Mouse (Mus musculus): ENCODE measurements around the gene Ercc1.

Gene Ercc1

DNA sequence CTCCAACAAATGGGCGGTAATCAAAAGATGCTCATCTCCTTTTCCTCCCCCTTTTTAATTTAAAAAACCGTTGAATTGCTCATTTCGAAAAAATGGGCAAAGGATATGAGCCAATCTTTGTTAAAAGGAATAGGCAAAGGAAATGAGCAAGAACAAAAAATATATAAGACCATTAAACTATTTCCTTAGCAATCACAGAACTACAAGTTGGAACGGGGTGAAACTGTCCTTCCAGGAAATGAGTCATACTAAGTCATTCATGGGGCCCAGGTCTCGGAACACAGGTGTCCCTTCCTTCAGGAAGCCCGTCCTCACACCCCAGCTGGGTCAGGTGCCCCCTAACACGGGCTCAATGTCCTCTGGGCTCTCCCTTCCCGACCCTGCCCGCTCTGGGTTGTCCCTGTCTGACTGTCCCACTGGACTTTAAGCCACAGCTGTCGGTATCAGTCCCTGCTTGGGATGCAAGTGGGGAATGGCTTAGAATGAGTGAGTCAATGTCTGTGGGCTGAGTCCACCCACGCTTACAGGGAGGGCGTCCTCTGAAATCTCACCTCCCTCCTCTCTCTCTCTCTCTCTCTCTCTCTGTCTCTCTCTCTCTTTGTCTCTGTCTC lies at the start of gene Ercc1:
Gene Ercc1 (plus strand): TSS at position 542 of the 611 bp plus-strand sequence.
- peak; percentile 39 to 41 for DNase-seq

DNA sequence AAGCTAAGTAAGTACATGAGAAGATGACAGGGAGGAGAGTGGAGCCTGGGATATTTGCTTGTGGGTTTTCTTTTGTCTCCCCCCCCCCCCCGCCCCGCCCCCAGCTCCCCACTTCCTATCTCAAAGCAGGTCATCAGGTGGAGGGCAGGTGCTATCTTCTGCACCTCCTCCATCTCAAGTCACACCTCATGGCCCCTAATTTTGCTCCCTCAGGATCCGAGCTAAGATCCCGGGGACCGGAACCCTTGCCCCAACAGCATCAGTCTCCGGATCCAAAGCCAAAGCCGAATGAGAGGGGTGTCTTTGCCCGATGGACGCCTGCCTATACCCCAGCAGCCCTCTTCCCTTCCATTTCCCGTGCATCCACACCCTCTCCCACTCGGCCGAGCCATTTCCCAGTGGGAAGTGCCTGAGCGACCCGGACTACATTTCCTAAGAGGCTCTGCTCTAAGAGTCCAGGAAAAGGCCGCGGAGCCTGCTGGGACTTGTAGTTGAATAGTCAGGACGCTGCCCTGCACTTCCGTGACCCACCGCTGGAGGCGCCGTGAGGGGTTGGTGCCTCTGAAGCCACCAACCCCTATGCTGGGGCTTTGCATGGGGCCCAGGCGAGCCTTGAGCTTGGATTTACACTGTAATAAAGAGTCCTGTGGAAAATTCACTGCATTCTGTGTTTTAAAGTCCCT lies 48.9 kb upstream of the Ercc1 start:
- peak; percentile 99 to 100 for DNase-seq

DNA sequence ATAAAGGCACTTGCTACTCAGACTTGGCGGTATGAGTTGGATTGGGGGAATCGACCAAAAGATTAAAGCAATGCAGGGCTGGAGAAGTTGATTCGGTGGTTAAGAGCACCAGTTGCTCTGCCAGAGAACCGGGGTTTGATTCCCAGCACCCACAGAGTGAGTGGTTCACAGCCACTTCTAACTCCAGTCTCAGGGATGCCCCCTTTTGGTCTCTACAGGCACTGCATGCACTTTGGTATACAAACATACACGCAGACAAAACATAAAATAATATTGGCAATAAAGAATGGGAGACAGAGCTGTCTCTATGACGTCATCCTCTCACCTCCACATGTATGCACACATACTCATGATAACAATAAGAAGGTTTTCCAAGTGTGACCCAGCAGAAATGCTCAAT lies 47.5 kb upstream of the Ercc1 start:
- DNase-seq, result peak in 1 of 2 experiments; percentile 55

DNA sequence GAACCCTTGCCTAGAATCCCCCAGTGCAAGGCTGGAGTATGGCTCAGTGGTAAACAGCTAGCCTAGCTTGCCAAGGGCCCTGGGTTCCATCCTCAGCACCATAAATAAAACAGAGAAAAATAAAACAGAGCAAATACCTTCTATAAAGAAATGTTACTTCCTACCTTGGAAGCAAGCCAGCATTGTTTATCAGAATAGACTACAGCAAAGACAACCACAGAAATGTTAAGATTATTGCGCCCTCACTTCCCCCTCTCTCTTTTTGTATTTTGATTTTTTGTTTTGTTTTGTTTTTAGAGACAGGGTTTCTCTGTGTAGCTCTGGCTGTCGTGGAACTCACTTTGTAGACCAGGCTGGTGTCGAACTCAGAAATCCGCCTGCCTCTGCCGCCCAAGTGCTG lies 46.8 kb upstream of the Ercc1 start:
- no peak for DNase-seq

DNA sequence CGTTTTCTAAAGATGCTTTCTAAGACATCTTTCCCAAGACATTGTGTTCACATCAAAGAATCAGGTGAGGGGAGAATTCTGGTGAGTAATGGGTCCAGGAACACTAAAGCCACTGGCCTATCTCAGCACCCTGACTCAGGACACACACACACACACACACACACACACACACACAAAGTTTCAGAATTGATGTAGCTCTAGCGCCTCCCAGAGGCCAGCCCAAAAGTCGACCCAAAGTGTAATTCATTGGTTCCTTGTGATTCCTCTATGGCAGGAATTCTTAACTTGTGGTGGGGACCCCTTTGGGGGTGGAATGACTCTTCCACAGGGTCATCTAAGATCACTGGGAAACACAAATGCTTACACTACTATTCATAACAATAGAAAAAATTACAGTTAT lies 45.4 kb upstream of the Ercc1 start:
- peak; percentile 68 to 83 for DNase-seq

DNA sequence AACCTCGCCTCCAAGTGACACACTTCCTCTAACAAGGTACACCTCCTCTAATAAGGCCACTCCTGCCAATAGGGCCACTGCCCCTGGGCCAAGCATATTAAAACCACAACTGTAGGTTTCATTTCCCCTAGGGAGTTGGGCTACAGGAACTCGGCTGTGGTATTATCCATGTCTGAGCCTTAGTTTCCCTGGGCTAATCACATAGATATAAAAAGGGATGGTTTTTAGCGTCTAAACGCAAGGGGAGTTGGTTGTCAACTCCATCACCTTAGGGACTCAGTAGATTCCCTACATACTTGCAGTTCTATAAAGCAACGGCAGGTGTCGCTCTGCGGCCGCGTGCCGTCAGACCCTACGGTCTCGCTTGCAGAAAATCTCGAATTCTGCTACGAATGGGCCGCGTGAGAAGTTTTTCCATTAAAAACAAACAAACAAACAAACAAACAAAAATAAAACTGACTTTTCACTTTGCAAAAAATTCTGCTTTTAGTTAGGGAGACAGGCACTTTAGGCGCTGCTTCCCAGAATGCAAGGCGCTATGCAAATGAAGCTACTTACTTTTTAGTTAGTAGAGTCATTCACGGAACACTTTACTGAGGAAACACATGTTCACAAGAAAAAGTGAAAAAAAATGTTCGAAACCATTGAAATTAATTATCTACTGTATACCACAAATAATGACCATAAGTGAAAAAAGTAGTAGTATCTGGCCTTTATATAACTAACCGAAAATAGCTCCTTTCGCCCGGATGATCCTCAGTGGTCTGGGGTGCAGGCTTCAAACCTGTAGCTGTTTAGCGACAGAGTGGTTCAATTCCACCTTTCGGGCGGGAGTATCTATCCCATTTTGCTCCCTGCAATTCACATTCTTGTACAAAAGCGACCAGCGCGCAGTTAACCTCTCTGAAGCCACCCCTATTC lies 43.8 kb upstream of the Ercc1 start:
- peak; percentile 94 to 95 for DNase-seq

DNA sequence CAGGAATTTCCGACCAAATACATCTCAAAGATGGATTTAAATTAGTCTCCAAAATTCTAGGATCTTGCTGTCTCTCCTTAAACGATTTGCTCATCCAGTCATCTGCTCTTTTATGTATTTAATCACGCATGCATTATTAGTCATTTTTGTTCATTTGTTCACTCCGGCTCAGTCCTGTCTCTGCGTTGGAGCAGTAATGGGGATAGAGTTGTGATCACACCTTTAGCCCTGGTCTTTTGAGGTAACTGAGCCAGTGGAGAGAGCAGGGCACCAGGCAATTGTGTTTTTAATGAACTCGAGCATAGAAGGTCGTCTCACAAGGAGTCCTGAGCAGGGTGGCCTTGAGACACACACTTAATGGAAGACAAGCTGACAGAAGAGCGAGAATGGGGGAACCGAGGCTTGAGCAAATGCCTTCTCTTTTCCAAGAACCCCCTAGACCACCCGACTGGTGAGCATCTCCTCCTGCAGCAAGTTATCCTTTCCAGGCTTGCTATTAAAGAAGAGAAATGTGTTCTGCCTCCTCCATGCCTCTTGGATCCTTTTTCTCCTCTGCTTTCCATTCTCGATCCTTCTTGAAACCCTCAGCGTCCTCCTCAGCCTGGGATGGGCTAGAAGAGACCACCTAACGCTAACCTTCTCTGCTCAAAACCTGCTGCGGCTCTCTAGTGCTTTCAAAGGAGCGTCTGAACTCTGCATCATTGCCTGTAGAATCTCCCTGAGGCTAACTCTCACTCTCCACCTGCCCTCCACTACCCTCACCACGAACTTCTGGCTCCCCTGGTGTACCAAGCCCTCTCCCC lies 42.9 kb upstream of the Ercc1 start:
- no peak for DNase-seq

DNA sequence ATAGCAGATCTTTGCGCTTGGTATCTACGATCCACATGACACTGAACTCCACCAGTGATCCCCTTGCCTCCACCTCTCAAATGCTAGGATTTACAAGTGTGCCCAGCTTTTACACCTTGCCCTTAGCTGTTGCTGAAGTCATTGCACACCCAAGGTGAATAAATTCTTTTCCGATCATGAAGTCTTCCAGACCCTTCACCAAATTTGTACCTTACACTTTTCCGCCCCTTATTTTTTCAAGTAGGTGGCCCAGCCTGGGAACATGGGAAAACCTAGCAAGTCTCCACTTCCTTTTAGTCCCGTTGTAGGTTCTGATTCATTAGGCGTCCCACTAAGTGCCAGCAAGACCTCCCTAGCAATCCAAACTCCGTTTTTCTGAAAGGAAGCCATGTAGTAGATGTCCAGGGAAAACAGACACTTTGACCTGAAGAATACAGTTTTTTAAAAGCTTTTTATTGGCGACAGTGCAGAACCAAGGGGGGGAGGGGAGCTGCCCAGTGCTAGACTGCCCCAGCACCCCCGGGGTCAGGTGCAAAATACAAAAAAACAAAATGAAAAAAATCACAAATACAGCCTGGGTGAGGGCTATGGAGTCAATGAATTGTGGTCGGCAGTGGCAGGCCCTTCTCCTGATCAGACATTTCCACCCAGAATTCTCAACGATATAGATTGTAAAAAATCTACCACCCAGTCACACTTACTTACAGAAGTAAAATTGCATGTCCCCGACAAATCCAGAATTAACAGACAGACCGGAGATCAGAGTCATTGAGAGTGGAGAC lies 42.1 kb upstream of the Ercc1 start:
- no peak for DNase-seq

DNA sequence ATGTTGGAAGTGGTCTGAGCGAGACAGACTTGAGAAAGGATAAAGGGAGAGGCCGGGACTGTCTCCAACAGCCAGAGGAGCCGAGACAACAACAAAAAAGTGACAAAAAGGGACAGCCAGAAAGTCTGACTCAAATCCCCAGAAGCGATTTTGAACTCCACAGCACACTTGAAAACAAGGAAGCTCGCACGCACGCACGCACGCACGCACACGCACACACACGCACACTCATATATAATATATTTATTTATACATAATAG lies 41.6 kb upstream of the Ercc1 start:
- no peak for DNase-seq

DNA sequence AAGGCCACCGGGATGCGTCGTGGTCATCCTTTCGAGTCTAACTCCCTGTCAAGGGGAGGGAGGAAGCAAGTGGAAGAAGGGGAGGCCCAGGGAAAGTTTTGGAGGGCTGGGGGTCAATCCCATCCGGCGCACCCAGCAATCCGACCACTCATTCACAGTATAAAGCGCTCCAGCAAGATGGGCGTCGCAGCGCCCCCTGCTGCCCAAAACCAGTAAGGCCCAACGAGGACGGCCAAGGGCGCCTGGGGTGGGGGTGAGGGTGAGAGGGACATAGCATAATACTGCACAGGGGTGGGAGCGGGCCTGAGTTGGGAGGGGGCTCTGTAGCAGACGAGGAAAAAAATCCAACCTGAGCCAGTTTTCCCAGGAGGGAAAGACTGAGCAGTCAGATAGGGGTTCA lies 40.8 kb upstream of the Ercc1 start:
- peak; percentile 85 to 92 for DNase-seq

DNA sequence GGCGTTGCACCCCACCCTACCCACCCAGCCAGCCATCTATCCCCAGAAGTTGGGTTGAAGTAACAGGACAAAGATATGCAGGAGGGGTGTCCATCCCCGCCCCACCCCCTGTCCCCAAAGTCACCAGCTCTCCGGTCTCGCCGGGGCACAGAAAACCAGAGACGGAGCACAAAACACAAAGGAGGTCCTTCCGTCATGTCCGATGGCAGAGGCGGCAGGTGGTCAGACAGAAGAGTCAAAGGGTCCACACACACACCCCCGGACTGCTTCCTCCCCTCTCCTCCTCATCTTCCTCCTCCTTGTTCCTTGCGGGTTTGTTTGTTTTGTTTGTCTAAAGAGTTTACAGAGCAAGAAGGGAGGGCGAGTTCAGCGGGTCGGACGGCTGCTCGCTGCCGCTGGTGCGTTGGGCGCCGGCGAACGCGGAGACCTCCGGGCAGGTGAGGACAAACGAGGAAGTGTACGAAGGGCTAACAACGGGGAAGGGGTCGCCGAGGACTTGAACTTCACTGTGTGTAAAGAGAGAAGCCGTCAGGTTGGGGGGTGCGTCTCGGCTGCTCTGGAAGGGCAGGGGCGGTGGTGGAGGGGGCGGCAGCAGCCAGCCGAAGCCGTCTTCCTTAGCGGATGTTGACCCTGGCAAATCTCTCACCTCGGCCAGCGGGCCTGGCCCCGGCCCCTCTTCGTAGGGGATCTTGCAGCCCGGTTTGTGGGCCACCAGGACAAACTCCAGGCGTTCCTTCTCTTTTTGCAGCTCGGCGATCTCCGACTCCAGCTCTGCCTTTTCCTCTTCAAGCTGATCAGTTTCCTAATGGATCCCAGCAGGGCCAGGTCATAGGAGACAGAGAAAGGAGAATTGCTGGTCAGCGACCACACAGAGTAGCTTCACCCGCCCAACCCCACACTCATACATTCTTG lies 39.8 kb upstream of the Ercc1 start:
- no peak for DNase-seq

DNA sequence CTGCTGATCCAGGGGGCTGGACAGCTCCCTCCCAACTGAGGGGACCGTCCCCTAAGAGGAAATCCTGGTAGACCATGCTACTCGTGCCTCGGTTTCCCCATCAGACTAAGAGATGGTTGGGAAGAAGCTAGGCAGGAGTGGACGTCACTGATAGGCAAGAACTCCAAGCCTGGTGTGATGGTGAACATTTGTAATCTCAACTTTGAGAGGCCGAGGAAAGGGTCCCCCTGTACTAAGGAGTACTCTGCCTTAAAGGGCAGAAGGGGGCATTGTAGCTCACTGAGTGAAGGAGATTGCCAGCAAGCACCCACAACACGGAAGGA lies 39.2 kb upstream of the Ercc1 start:
- no peak for DNase-seq

DNA sequence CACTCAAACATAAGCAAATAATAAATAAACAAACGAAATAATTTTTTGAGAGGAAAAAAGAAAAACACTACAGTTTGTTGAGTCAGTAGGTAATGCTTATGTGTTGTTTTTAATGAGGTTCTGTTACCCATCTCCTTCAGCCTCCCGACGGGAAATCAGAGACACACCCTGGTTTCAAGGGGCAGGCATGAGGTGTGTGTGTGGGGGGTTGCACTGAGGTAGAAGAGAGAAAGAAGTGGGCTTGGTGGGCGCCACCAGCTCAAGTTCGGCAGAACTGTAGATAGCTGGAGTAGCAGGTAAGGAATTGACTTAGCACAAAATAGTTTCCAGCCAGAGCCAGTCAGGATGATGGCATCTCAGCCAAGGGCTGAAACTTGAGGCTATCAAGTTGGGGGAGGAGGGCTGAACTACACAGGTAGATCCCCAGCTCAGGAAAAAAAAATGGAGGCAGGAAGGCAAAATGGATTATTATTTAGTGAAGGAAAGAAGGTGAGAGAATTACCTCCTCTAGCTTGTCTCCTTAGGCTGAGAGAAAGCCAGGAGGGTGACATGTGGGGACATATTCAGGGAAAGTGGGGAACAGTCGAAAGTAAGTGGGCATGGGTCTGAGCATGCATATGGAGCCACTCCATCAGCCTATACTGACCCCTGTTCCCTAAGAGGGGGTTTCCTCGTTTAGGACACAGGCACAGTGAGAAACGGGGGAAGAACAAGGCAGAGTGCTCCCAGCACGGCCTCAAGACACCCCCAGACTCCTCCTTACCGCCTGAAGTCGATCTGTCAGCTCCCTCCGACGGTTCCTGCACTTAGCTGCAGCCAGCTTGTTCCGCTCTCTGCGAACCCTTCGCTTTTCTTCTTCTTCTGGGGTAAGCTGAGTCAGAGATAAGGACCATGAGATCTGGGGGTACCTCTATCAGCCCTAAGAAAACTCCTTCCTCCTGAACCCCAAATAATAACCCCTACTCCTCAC lies 38.5 kb upstream of the Ercc1 start:
- DNase-seq, result no peak

DNA sequence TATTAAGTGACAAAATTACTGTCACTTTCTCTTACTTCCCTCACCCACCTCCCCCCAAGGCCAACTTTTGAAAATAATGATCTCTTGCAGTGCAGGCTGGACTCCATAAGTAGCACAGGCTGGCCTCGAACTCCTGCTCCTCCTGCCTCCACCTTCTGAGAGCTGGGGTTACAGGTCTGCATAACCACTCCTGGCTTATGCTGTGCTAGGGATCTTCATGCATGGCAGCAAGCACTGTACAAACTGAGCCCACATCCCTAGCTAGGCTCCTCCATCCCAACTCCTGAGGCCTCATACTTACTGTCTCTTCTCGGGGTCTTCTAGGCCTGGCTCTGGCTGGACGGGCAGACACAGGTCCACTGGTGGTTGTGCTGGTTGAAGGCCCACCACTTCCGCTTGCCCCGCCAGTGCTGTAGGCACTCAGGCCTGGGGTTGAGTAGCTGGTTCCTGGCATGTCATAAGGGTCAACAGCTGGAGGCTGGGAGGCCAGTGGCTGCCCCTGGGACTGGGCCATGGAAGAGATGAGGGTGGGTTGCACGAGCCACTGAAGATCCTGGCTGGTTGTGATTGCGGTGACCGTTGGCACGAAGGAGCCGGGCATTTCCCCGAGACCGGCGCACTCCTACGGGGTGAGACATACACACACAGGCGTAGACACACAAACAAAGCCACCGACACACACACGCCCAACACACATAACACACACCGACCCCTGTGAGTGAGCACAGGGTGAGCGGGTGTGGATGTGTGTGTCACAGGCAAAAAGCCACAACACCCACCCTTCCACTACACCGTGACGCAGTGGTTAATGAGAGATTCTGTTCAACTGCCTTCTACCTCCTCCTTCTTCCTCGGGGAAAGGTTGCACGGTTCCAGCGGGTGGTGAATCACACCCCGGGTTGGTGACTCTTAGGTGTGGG lies 37.5 kb upstream of the Ercc1 start:
- no peak for DNase-seq

DNA sequence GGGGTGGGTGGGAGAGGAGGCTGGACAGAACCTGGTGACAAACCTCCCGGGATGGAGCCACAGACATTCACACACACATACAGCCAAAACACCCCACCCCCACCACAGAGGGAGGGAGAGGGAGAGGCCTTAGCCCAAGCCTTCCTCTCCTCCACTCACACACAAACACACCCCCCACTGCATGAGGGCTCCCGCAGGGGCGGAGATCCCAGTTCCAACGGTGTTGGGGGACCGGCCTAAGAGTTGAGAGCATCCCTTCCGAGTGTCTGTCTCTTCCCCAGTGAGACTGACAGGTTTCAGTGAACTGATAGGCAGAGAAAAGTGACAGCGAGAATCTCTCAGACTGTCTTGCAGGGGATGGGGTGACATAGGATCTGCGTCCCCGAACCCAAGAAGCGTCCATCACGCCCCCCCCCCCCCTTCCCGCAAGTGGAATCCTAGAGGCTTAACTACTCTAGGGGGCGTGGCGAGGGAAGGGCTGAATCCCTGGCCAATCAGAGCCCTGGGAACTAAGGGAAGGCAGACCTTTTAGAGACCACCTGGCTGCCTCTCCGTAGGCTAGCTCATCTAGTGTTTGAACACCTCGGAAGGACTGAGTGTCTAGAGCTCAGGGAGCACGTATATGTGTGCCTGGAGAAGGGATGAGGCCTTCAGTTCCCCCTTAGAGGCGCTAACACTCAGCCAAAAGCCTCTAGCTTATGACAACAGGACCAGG lies 36.7 kb upstream of the Ercc1 start:
- DNase-seq, result peak; percentile 85 to 89

DNA sequence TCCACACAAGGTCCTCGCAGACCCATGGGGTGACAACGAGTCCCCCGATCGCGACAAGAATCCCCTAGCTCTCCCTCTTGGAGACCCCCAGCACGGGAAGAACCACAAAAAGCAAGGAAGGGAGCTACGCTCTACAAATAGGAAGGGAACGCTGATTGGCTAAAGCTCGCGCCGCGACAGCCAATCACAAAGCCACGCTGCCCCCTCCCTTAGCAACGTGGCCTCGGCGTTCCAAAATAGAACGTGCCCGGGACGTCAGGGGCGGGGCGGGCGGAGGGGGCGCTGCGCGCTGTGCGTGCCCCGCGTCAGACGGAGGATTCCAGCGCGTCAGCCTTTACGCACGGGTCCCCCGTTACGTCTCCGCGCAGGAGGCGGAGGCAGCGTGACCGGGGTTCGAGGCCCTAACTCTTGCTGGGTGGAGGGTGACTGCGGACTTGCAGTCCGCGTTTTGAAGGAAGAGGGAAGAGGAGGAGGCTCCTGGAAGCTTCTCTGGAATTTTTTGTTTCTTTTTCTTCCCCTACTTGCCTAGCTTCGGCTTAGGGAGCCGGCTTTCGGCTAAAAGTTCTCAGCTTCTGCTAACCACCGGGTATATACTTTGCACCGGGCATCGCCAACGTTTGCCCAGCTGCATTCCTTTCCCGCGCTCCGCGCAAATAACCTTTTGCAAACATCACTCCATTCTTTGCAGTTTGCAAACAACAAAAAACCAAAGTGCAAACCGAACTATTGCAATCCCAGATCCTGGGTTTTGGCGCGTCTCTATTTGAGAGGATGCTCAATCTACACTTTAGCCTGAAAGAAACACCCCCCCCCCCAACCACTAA lies 35.9 kb upstream of the Ercc1 start:
- peak; percentile 97 to 98 for DNase-seq

DNA sequence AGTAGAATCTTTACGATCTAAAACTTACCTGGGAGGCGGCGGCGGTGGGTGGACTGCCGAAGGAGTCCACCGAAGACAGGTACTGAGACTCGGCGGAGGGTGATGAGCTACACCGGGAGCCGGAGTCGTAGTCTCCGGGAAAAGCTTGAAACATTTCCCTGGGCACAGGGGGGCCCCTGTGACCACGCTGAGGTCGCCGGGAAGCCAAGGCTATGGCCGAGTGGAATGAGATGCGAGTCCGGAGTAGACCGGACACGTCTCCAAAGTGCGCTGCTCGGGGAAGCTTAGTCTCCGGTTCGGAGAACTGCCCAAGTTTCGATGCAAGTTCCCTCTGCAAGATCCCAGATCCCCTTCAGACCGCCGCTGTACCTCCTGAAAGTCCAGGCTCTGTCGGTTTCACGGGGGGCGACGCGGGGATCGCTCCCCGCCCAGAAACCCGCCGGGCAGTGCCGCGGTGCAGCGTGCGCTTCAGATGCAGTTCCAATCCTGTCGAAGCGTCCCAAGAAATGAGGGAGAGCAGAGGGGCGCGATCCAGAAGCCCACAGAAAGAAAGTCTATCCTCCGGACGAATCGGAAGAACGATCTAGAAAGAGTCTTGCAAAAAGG lies 35.2 kb upstream of the Ercc1 start:
- no peak for DNase-seq

Data from cerebellum, postnatal 14 days (tissue).